Mouse (Mus musculus): ENCODE measurements around the gene Xirp2. TPM values are rescaled to one million over a fixed set of nuclear protein-coding genes. Genes with fewer than 3 reads are reported as not detected.

The Xirp2 gene
- total and polyA plus RNA-seq, 3 experiments, result not detected

GRCm38 (mm10) chr2:67566566-67566965 lies 120.8 kb downstream of the Xirp2 start:
- no peak for DNase-seq (ENCODE audit: extremely low read depth)
- H3K4me1 ChIP-seq (ENCODE audit: control insufficient read depth in 1 of 2, insufficient read depth in 2 of 2), result no peaks in the 10 kb centered on the region
- dilution Hi-C loops (cut with MboI; ENCODE audit: extremely low pct_ligation_motif_present, extremely low pct_unique_long_range_greater_than_20kb, low sequenced_read_pairs) (no loop called here), in situ Hi-C loops (cut with MboI; ENCODE audit: low pct_ligation_motif_present, low pct_unique_long_range_greater_than_20kb, low sequenced_read_pairs) (no loop called here)
- H3K79me2 ChIP-seq (replicated peaks; ENCODE audit: control insufficient read depth, extremely low read depth, insufficient read depth, poor library complexity, severe bottlenecking), result no peaks in the 10 kb centered on the region
- H3K4me2 ChIP-seq (ENCODE audit: insufficient read depth, low read depth, poor library complexity, severe bottlenecking), result no peak overlapping the region
- H3K36me3 ChIP-seq (replicated peaks in 1 of 2; ENCODE audit: control insufficient read depth in 1 of 2, insufficient read depth in 1 of 2, low read length in 1 of 2), result no peaks in the 10 kb centered on the region
- no peaks in the 10 kb centered on the region for H3K27me3 ChIP-seq (replicated peaks)
- TF ChIP-seq TCF12 (IDR thresholded peaks at IDR 0.05; ENCODE audit: low read depth, low read length) (no peak), RAD21 (IDR thresholded peaks at IDR 0.05; ENCODE audit: low read depth, low read length) (no peak), MXI1 (IDR thresholded peaks at IDR 0.05; ENCODE audit: low read depth, low read length) (no peak), MEF2A (IDR thresholded peaks at IDR 0.05; ENCODE audit: borderline replicate concordance, low read depth, low read length) (no peak), ZNF384 (IDR thresholded peaks at IDR 0.05; ENCODE audit: low read depth, low read length) (no peak), MAFK (IDR thresholded peaks at IDR 0.05; ENCODE audit: insufficient replicate concordance, low read length) (no peak), CTCF (conservative IDR thresholded peaks at IDR 0.05 in 1 of 2, IDR thresholded peaks at IDR 0.05 in 1 of 2; ENCODE audit: low read depth in 2 of 2, low read length in 2 of 2) (no peak), ZMIZ1 (IDR thresholded peaks at IDR 0.05; ENCODE audit: low read depth, low read length) (no peak), POLR2AphosphoS2 (IDR thresholded peaks at IDR 0.05; ENCODE audit: low read depth, low read length) (no peak), UBTF (IDR thresholded peaks at IDR 0.05; ENCODE audit: low read depth, low read length) (no peak), JUN (IDR thresholded peaks at IDR 0.05; ENCODE audit: insufficient read depth, low read depth, low read length) (no peak), NRF1 (IDR thresholded peaks at IDR 0.05; ENCODE audit: low read depth, low read length) (no peak), ELF1 (IDR thresholded peaks at IDR 0.05; ENCODE audit: low read depth, low read length) (no peak), TBP (conservative IDR thresholded peaks at IDR 0.05; ENCODE audit: low read depth, low read length) (no peak), CHD1 (IDR thresholded peaks at IDR 0.05; ENCODE audit: low read depth, low read length) (no peak), E2F4 (IDR thresholded peaks at IDR 0.05; ENCODE audit: insufficient replicate concordance, low read depth, low read length) (no peak), MYC (IDR thresholded peaks at IDR 0.05; ENCODE audit: low read depth, low read length) (no peak), HCFC1 (IDR thresholded peaks at IDR 0.05; ENCODE audit: low read depth, low read length) (no peak)
- no peak overlapping the region for H3K27ac ChIP-seq (ENCODE audit: insufficient read depth, low read depth)
- no peak overlapping the region for H3K4me3 ChIP-seq (replicated peaks in 1 of 3; ENCODE audit: low read depth in 2 of 3, low read length in 2 of 3, poor library complexity in 1 of 3)
- peaks cover 39% of the 10 kb centered on the region for H3K9me3 ChIP-seq (replicated peaks; ENCODE audit: low read length)
- H3K9ac ChIP-seq (ENCODE audit: insufficient read depth, low read depth), result no peak overlapping the region

- Histone ChIP-seq H3K4me2 (ENCODE audit: insufficient read depth, low read depth, poor library complexity, severe bottlenecking) (no peak overlapping the region), H3K27me3 (replicated peaks) (no peaks in the 10 kb centered on the region), H3K9me3 (replicated peaks; ENCODE audit: low read length) (peaks cover 39% of the 10 kb centered on the region), H3K4me1 (ENCODE audit: control insufficient read depth in 1 of 2, insufficient read depth in 2 of 2) (no peaks in the 10 kb centered on the region), H3K9ac (ENCODE audit: insufficient read depth, low read depth) (no peak overlapping the region), H3K4me3 (replicated peaks in 1 of 3; ENCODE audit: low read depth in 2 of 3, low read length in 2 of 3, poor library complexity in 1 of 3) (no peak overlapping the region), H3K79me2 (replicated peaks; ENCODE audit: control insufficient read depth, extremely low read depth, insufficient read depth, poor library complexity, severe bottlenecking) (no peaks in the 10 kb centered on the region), H3K27ac (ENCODE audit: insufficient read depth, low read depth) (no peak overlapping the region), H3K36me3 (replicated peaks in 1 of 2; ENCODE audit: control insufficient read depth in 1 of 2, insufficient read depth in 1 of 2, low read length in 1 of 2) (no peaks in the 10 kb centered on the region)
- DNase-seq (ENCODE audit: extremely low read depth), result no peak
- in situ Hi-C loops (cut with MboI; ENCODE audit: low pct_ligation_motif_present, low pct_unique_long_range_greater_than_20kb, low sequenced_read_pairs) (no loop called here), dilution Hi-C loops (cut with MboI; ENCODE audit: extremely low pct_ligation_motif_present, extremely low pct_unique_long_range_greater_than_20kb, low sequenced_read_pairs) (no loop called here)
- TF ChIP-seq PAX5 (IDR thresholded peaks at IDR 0.05; ENCODE audit: low read length) (no peak), GABPA (IDR thresholded peaks at IDR 0.05; ENCODE audit: insufficient replicate concordance, low read depth, low read length) (no peak), TBP (conservative IDR thresholded peaks at IDR 0.05; ENCODE audit: low read depth, low read length) (no peak), MYC (IDR thresholded peaks at IDR 0.05; ENCODE audit: low read depth, low read length) (no peak), RCOR1 (conservative IDR thresholded peaks at IDR 0.05; ENCODE audit: low read depth, low read length) (no peak), KAT2A (IDR thresholded peaks at IDR 0.05; ENCODE audit: insufficient replicate concordance, low read length) (no peak), ZKSCAN1 (IDR thresholded peaks at IDR 0.05; ENCODE audit: borderline replicate concordance, low read depth, low read length) (no peak), EP300 (IDR thresholded peaks at IDR 0.05; ENCODE audit: low read length) (no peak), USF2 (conservative IDR thresholded peaks at IDR 0.05; ENCODE audit: low read depth, low read length) (no peak), MAZ (IDR thresholded peaks at IDR 0.05; ENCODE audit: low read depth, low read length) (no peak), MAX (IDR thresholded peaks at IDR 0.05; ENCODE audit: low read length) (no peak), CHD2 (IDR thresholded peaks at IDR 0.05; ENCODE audit: low read length) (no peak), BHLHE40 (IDR thresholded peaks at IDR 0.05; ENCODE audit: low read depth, low read length) (no peak), POLR2A (IDR thresholded peaks at IDR 0.05; ENCODE audit: low read depth, low read length) (no peak)
Measured at GRCm38 (mm10) chr2:67567141-67567680, 121.4 kb downstream of the Xirp2 start.
